Mouse (Mus musculus) monocyte, adult 59 days (primary cell): Measurements from ENCODE around the gene Asic4. TPM values are rescaled to one million over a fixed set of nuclear protein-coding genes. Genes with fewer than 3 reads are reported as not detected.

Source experiments
- total RNA-seq, 2 experiments: library from RNA; stranded (reverse); gene quantifications; one replicate each; pipeline ENCODE4 v1.2.4; 2023

Gene Asic4
- total RNA-seq, result not detected

DNA sequence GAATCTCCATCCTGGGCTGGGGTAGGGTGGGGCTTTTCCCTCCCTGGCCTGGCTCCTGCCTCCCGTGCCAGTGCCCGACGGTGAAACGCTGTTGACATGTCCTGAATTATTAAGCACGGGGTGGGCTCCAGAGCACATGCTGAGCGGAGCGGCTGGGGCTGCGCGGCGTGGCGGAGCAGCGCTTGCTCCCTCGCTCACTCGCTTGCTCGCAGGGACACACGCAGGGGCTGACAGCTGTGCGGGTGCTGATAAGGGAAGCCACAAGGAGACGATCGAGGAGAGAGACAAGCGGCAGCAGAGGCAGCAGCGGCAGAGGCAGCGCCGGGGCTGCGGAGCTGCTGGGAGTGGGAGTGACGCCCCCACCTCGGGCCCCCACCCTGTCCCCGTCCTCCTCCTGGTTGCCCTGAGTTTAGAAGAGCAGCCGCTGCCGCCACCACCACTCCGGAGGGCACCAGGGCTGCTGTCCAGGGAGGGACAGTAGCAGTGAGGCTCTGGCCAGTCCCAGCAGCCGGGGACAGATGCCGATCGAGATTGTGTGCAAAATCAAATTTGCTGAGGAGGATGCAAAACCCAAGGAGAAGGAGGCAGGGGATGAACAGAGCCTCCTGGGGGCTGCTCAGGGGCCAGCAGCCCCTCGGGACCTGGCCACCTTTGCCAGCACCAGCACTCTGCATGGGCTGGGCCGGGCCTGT, at the start of gene Asic4:
Asic4 (plus strand) TSS at position 123 of the 692 bp plus-strand sequence.

DNA sequence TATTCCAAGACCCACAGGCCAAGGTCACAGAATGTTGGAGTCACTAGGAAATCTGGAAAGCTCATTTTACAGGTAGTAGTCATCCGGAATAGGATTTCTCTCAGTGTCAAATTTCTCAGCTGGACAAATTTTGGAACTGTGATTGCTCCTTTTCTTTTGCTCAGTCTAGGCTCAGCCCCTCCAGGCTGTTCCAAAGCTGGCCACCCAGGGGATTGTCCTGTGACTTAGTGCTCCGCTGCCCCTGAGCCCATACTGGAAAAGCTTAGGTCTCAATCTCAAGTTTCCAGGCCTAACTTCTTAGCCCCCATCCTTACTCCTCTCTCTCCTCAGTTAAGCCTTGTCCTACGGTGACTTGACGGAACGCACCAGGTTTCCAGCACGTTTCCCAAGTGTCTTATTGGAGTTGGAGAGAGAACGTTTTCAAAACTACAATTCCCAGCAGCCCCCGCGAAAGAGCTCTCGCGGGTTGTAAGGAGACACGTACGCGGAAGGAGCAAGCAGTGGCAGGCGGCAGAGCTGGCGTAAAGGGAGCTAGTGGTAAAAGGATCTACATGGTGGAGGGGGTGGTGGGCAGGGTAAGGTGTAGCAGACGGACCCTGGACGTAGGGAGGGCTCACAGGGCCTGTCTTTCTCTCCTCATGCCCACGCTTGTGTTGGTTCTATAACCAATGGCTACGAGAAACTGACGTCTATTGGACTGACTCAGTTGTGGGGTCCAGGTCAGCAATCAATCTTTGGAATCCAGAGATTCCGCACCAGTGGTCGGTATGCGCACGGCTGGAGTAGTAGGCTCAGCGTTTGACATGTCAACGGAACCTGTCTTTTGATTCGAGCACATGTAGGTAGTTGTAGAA, 14.5 kb upstream of the Asic4 start, which contains the start of gene Gmppa:
Gmppa (plus strand) TSS at position 456 of the 854 bp plus-strand sequence.

DNA sequence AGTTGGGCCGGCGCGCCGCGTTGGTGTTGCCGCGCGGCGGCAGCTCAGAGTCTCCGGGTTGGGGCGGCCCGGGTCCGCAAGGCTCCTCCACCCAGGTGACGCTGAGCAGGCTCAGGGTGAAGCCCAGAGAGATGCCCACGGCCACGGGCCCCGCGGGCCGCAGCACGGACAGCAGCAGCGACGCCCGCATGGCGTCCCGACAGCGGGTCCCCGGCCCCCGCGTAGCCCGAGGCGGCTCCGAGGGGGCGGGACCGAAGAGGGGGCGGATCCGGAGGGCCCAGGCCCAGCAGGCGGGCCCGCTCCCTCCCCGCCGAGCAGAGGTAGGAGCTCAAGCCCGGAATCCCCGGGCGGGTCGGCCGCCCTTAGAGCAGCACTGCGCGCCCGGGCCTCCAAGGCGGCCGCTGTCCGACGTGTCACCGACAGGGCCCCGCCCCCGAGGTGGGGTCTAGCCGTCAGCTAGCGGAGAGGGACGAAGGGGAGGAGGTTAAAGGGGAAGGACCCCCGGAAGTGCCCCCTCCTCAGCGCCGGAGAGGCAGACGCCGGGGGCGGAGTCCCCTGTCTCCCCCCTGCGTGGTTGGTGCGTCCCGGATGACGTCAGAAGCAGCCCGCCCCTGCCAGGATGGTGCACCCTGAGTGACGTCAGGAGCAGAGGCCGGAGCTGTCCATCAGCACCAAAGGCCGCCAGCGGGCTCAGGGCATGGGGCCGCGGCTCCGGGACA, 28.8 kb downstream of the Asic4 start, which contains the start of the genes Chpf and Tmem198:
Chpf (minus strand) TSS at position 392 of the 719 bp plus-strand sequence.
Tmem198 (plus strand) TSS at position 617 of the 719 bp plus-strand sequence.

DNA sequence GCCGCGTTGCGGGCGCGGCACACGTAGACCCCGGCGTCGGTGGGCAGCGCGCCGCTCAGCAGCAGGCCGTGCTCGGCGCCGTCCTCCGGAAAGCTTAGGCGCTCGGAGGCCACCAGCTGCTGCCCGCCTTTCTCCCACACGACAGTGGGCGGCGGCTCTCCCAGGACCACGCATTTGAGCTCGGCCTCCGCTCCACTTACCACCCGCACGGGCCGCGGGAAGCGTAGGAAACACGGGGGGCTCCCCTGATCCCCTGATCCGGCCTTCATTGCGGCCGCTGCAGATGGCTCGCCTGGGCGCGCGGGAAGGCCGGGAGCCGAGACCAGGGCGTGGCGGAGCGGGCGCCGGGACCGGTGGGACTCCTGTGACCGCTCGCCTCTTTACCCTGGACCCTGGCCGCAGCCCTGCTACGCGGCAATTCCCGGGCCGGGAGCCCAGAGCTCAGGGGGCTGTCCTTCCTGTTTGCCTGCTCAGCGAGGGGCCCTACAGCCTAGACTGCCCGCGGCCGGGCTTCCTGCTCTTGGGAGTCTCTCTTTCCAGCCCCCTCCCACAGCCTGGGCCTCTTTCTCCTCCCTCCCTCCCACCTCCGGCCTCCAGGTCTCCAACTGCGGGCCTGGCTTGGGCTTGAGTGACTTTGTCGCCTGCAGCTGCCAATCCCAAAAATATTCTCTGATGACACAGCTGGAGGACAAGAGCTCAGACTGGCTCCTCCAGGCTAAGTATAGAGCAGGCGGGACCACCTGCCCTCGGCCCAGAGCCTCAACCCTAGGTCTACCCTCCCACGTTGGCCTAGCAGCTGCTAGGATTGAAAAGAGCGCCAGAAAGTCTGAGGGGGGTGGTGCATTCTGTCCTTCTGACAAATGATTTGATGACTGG, 56.0 kb downstream of the Asic4 start, which contains the start of gene Obsl1:
Obsl1 (minus strand) TSS at position 497 of the 876 bp plus-strand sequence.

DNA sequence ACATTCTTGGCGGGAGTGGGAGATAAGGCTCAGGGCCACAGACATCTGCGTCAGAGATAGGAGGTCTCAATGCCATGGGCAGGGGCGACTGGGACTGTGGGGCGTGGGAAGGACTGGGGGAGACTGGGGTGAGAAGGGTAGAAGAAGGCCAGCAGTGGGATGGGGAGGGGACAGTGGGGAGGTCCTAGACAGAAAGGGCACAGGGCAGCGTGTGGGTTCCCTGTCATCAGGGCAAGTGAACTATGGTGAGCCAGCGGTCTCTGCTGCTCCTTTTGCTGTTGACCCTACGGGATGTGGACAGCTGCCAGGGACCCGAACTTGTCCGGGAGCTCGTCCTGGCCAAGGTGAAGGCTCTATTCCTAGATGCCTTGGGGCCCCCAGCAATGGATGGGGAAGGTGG, 56.8 kb downstream of the Asic4 start, which contains the start of gene Inha:
Inha (plus strand) TSS at position 72 of the 400 bp plus-strand sequence.

DNA sequence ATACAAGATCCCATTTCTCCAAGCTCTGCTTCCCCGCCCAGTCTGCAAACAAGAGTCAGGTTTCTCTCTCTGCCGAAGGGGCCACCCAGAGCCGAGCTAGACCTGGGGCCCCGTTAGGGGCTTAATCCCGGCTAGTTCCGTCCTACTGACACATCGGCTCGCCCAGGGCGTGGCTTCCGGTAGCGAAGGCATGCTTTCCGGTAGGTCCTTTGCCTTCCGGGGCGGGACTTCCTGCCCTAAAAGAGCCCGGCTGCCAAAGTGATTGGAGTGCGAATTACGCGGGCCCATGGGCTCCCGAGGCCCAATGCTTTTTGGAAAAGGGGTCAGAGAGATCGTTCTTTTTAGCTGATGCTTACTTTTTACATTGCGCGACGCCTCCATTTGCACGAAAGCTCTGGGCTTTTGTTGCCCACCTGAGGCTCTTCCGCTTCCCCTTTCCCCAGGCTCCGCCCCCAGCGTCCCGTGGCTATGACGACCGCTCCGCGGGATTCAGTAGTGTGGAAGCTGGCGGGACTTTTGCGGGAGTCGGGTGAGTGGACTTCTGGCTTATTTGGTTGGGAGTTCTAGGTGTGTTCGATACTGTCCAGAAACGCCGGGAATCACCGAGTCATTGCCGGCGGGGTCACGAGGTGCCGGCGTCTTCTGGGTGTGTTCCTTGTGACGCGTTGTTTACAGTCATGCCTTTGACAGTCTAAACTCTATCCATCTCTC, 71.2 kb downstream of the Asic4 start, which contains the start of gene Stk11ip:
Stk11ip (plus strand) TSS at position 209 of the 711 bp plus-strand sequence.

Other genes starting within 250 kb of the Asic4 start
- gene Glb1l, start 239.6 kb upstream of the Asic4 start, total RNA-seq, result 10 to 100 TPM; 21.6 to 24.5 TPM
- gene Stk16, start 239.6 kb upstream of the Asic4 start, total RNA-seq, result 10 to 100 TPM; 84.4 to 86.3 TPM
- gene Tuba4a, start 230.6 kb upstream of the Asic4 start, total RNA-seq, result 10 to 100 TPM; 66.8 to 88.0 TPM
- gene A630095N17Rik, start 218.3 kb upstream of the Asic4 start, total RNA-seq, result not detected
- 10 to 100 TPM; 16.5 to 20.4 TPM for gene Dnajb2, start 214.0 kb upstream of the Asic4 start, total RNA-seq
- not detected for gene Ptprn, start 185.9 kb upstream of the Asic4 start, total RNA-seq
- gene Resp18, start 172.0 kb upstream of the Asic4 start, total RNA-seq, result not detected
- gene Dnpep, start 132.4 kb upstream of the Asic4 start, total RNA-seq, result 10 to 100 TPM; 39.5 to 46.6 TPM
- gene Des, start 90.1 kb upstream of the Asic4 start, total RNA-seq, result under 1 TPM in 1 of 2 experiments, not detected in 1; 0.42 TPM
- gene Speg, start 75.1 kb upstream of the Asic4 start, total RNA-seq, result not detected
- gene Gmppa, start 14.5 kb upstream of the Asic4 start, total RNA-seq, result 10 to 100 TPM; 70.8 to 74.7 TPM
- gene Chpf, start 28.9 kb downstream of the Asic4 start, total RNA-seq, result 1 to 10 TPM; 2.8 to 3.0 TPM
- under 1 TPM in 1 of 2 experiments, not detected in 1; 0.29 TPM for gene Tmem198, start 29.1 kb downstream of the Asic4 start, total RNA-seq
- not detected for gene Obsl1, start 56.0 kb downstream of the Asic4 start, total RNA-seq
- gene Inha, start 56.6 kb downstream of the Asic4 start, total RNA-seq, result not detected
- 10 to 100 TPM; 68.5 to 73.7 TPM for gene Stk11ip, start 71.1 kb downstream of the Asic4 start, total RNA-seq
- gene Slc4a3, start 95.8 kb downstream of the Asic4 start, total RNA-seq, result under 1 TPM in 1 of 2 experiments, not detected in 1; 0.94 TPM